Mouse (Mus musculus) CH12.LX (cell line): ENCODE results near the gene Cryl1.

Experiments
- BHLHE40 ChIP-seq: IDR thresholded peaks from 2 replicates; pipeline ENCODE4 v1.6.1; 2011; ENCODE audit warnings: mild to moderate bottlenecking, low read depth, low read length, improper control_type of control experiment
- CHD2 ChIP-seq: IDR thresholded peaks from 2 replicates; pipeline ENCODE4 v1.6.1; 2011; ENCODE audit warnings: low read length, improper control_type of control experiment
- CTCF ChIP-seq, 2 experiments: IDR thresholded peaks in 1 of 2; conservative IDR thresholded peaks in 1 of 2; 2 replicates each; pipeline ENCODE4 v1.5.1; 2011 to 2012; ENCODE audit warnings: low read depth in 2 of 2, low read length in 2 of 2, improper control_type of control experiment in 1 of 2, inconsistent platforms in 1 of 2, mild to moderate bottlenecking in 1 of 2, moderate library complexity in 1 of 2
- EP300 ChIP-seq: IDR thresholded peaks from 2 replicates; pipeline ENCODE4 v1.6.1; 2011; ENCODE audit warnings: low read length, improper control_type of control experiment
- HCFC1 ChIP-seq: IDR thresholded peaks from 2 replicates; pipeline ENCODE4 v1.6.1; 2012; ENCODE audit warnings: low read depth, mild to moderate bottlenecking, inconsistent platforms, low read length, improper control_type of control experiment
- MAZ ChIP-seq: IDR thresholded peaks from 2 replicates; pipeline ENCODE4 v1.6.1; 2012; ENCODE audit warnings: low read depth, mild to moderate bottlenecking, inconsistent platforms, low read length, improper control_type of control experiment, moderate library complexity
- POLR2A ChIP-seq: IDR thresholded peaks from 2 replicates; pipeline ENCODE4 v1.6.1; 2011; ENCODE audit warnings: low read depth, mild to moderate bottlenecking, improper control_type of control experiment, low read length
- RCOR1 ChIP-seq: conservative IDR thresholded peaks from 2 replicates; pipeline ENCODE4 v1.6.1; 2012; ENCODE audit warnings: low read depth, mild to moderate bottlenecking, inconsistent platforms, low read length, improper control_type of control experiment
- SIN3A ChIP-seq: IDR thresholded peaks from 2 replicates; pipeline ENCODE4 v1.6.1; 2012; ENCODE audit warnings: low read length, improper control_type of control experiment, inconsistent platforms
- TBP ChIP-seq: conservative IDR thresholded peaks from 2 replicates; pipeline ENCODE4 v1.6.1; 2011; ENCODE audit warnings: low read depth, low read length, improper control_type of control experiment
- USF1 ChIP-seq: IDR thresholded peaks from 2 replicates; pipeline ENCODE4 v1.6.1; 2014; ENCODE audit warnings: low read depth, mild to moderate bottlenecking, inconsistent platforms, low read length, improper control_type of control experiment
- ZKSCAN1 ChIP-seq: IDR thresholded peaks from 2 replicates; pipeline ENCODE4 v1.6.1; 2012; ENCODE audit warnings: low read depth, inconsistent platforms, low read length, improper control_type of control experiment, borderline replicate concordance

- TF ChIP-seq CTCF (conservative IDR thresholded peaks at IDR 0.05 in 1 of 2, IDR thresholded peaks at IDR 0.05 in 1 of 2; ENCODE audit: low read depth in 2 of 2, low read length in 2 of 2) (no peak), MAZ (peak; percentile 64), TBP (peak; percentile 59; the same call in 1 of the 2 replicates), HCFC1 (no peak), CHD2 (no peak), BHLHE40 (no peak), USF1 (no peak), SIN3A (no peak; the same call in 1 of the 2 replicates), RCOR1 (no peak), EP300 (no peak), ZKSCAN1 (no peak), POLR2A (peak; percentile 93)
These were observed at the start of gene Cryl1 for GRCm38 (mm10) chr14:57398065-57398757.
